Mouse (Mus musculus) heart, embryonic 16.5 days (tissue): ENCODE data around the gene Il7r. TPM values are rescaled to one million over a fixed set of nuclear protein-coding genes. Genes with fewer than 3 reads are reported as not detected.

Experiments used
- ATAC-seq: fragments of 200-750 bp; cut with Nextera tagmentation; replicated peaks from 2 replicates; pipeline ENCODE4 v1.8.0; 2017; ENCODE audit warnings: moderate number of reproducible peaks; ENCODE audit not compliant: insufficient read depth, low FRiP score; ENCODE audit errors: extremely low read depth
- H3K27ac ChIP-seq: fragments of 300-500 bp; sonication (generic); 2 replicates; pipeline ENCODE4 v1.5.1; 2014; ENCODE audit warnings: mild to moderate bottlenecking, low read length, control low read depth, moderate library complexity
- H3K27me3 ChIP-seq: fragments of 300-500 bp; sonication (generic); 2 replicates; pipeline ENCODE4 v1.6.1; 2014; ENCODE audit warnings: low read length, mixed read lengths; ENCODE audit not compliant: control insufficient read depth, insufficient read depth
- H3K36me3 ChIP-seq: fragments of 300-500 bp; sonication (generic); 2 replicates; pipeline ENCODE4 v1.6.1; 2014; ENCODE audit not compliant: control insufficient read depth, insufficient read depth
- H3K4me1 ChIP-seq: fragments of 300-500 bp; sonication (generic); 2 replicates; pipeline ENCODE4 v1.6.1; 2014; ENCODE audit warnings: low read length, mixed read lengths; ENCODE audit not compliant: control insufficient read depth, insufficient read depth
- H3K4me2 ChIP-seq: fragments of 300-500 bp; sonication (generic); 2 replicates; pipeline ENCODE4 v1.6.1; 2014; ENCODE audit warnings: low read depth, mild to moderate bottlenecking, control low read depth, low read length
- H3K4me3 ChIP-seq: fragments of 300-500 bp; sonication (generic); 2 replicates; pipeline ENCODE4 v1.5.1; 2014; ENCODE audit warnings: mild to moderate bottlenecking, control low read depth, low read length
- H3K9ac ChIP-seq: fragments of 300-500 bp; sonication (generic); 2 replicates; pipeline ENCODE4 v1.6.1; 2014; ENCODE audit warnings: low read length, control low read depth
- H3K9me3 ChIP-seq: fragments of 300-500 bp; sonication (generic); replicated peaks from 2 replicates; pipeline ENCODE4 v1.6.1; 2016; ENCODE audit warnings: low read length; ENCODE audit not compliant: control insufficient read depth
- WGBS: fragments of 180-500 bp; shearing (Covaris S2); extraction: QIAGEN DNeasy Blood & Tissue Kit; methylation state at CpG from one replicate; pipeline ENCODE4 v1.1.7; 2014; 5-methylcytosine and 5-hydroxymethylcytosine counted together
- polyA plus RNA-seq: library from polyadenylated mRNA; unstranded; fragments of >200 nt; fragmentation: Nextera tagmentation; extraction: Ambion mirVana; gene quantifications from 2 replicates; pipeline ENCODE4 v1.2.1, GENCODE M21; 2015

The Il7r gene
- polyA plus RNA-seq, 1 experiment from 2014 or later = 3.1 TPM

DNA sequence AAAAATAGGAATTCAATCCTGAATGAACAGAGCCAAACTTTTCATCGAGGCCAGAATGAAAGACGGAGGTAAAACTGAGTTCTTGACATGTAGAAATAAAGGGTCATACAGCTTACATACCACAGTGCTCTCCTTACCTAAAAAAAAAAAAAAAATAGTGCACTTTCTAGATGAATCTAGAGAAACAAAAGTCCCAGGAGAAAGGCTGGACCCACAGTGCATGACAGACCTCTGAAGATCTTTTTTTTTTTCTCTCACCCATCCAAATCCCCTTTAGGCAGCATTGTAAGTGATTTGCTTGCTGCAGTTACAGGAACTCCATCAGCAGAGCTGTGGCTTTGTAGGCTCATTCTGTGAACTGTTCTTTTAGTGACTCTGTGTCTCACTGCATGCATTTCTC, 19.0 kb upstream of the Il7r start:
- 77% methylated on average over 2 of the region's 2 CpGs for WGBS
- ATAC-seq = no peak

DNA sequence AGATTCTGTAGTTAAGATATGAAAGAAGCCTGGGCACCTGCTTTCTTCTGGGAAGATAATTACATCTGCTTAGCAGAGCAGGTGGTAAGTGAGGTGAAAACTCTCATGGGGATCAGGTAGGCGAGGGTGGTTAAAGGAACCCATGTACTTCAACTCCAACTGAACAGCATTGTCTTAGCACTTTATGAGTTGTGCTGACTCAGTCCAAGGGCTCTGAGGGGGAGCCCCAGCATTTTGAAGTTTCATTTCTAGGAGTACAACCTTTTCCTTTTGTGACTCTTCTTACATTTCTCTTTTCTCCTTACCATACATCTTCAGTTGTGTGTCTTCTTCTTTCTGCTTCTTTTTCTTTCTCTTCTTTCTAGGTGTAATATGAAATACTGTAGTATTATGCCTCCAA, 5.2 kb upstream of the Il7r start:
- 57% methylated on average over 1 of the region's 1 CpGs for WGBS
- ATAC-seq = no peak
- Histone ChIP-seq H3K9ac (no peak overlapping the region), H3K27ac (no peak overlapping the region), H3K4me3 (no peak overlapping the region), H3K4me1 (no peaks in the 10 kb centered on the region), H3K4me2 (no peak overlapping the region), H3K9me3 (no peaks in the 10 kb centered on the region), H3K36me3 (no peaks in the 10 kb centered on the region), H3K27me3 (no peaks in the 10 kb centered on the region)

More for the DNA sequence above, 19.0 kb upstream of the Il7r start:
- Histone ChIP-seq H3K36me3 (no peaks in the 10 kb centered on the region), H3K27ac (no peak overlapping the region), H3K4me2 (no peak overlapping the region), H3K27me3 (no peaks in the 10 kb centered on the region), H3K9ac (no peak overlapping the region), H3K4me1 (no peaks in the 10 kb centered on the region), H3K4me3 (no peak overlapping the region), H3K9me3 (no peaks in the 10 kb centered on the region)

DNA sequence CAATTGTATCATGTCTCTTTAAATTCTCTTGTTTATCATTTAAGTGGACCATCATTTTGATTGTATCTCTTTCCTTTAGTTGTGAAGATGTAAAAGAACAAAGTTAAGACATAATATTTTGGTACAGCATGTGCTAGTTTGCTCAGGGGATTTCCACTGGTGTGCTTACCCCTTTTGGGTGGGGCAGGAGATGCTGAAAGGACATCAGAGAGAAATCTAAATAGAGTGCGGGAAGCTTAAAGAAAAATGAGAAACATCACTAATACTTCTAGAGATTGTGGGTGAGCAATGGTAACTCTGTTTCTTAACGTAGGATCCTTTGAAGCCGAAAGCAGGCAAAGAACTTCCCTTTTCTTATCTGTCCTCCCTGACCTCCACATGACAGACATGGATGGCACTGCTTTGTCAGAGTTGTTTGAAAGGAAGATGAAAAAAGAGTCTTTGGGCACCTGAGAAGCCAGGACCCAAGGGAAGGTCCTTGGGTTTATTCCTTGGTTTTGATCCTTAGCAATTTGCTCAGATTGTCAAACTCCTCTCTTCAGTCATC, 3.5 kb upstream of the Il7r start:
- no peaks in the 10 kb centered on the region for H3K9me3 ChIP-seq
- no peak overlapping the region for H3K9ac ChIP-seq

DNA sequence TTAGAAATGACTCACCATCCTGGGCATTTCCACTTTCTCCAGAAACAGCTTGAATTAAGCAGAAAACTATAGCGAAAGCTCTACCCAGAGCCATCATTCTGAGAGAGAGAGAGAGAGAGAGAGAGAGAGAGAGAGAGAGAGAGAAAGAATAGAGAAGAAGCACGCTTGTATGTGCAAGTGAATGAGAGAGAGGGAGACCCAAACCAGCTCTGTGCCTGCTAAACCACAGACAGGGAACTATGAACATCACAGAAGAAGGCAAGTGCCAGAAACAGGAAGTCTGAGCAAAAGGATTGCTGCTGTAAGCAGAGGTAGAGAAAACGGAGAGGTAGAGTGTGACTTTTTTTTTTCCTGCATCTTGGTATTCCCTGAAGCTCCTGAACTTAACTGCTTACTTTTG, 330 bp downstream of the Il7r start:
- Histone ChIP-seq H3K9me3 (no peaks in the 10 kb centered on the region), H3K36me3 (no peaks in the 10 kb centered on the region), H3K27me3 (no peaks in the 10 kb centered on the region), H3K4me3 (no peak overlapping the region), H3K9ac (no peak overlapping the region), H3K4me2 (no peak overlapping the region), H3K27ac (no peak overlapping the region), H3K4me1 (peaks cover 4% of the 10 kb centered on the region; the same call in 1 of the 2 replicates)
- ATAC-seq = no peak
- WGBS = 62% methylated on average over 3 of the region's 3 CpGs

More for the DNA sequence above, 3.5 kb upstream of the Il7r start:
- WGBS = 51% methylated on average over 3 of the region's 3 CpGs
- no peak for ATAC-seq
- no peak overlapping the region for H3K4me3 ChIP-seq
- H3K4me1 ChIP-seq = no peaks in the 10 kb centered on the region
- H3K27ac ChIP-seq = no peak overlapping the region
- H3K27me3 ChIP-seq = no peaks in the 10 kb centered on the region
- H3K36me3 ChIP-seq = no peaks in the 10 kb centered on the region
- no peak overlapping the region for H3K4me2 ChIP-seq

DNA sequence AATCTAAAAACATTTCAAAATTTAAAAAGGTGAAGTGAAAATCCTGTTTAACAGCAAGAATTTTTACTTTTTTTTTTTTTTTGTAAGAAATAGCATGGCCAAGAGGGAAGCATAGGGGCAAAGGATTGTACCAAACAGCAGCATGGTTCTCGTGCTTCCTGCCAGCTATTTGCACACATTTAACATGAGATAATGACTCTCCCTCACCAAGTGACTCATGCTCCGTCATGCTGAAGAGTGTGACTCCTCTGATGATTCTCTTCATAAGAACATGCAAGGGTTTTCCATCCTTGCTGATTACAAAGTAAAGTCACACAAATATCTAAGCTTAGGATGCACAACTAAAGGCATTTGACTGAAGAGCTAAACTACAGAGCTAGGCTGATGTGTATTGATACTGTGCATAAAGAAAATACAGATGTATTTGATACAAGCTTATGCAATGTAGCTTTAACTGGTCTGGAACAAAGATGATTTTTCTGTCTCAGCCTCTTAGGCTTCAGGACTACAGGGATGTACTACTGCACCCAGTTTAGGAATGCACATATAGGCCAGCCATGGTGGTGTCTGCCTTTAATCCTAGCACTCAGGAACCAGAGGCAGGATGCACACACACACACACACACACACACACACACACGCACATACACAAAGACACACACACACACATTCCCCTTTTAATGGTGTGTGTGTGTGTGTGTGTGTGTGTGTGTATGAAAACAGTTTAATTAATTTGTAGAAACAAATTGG, 1.6 kb downstream of the Il7r start:
- peak overlapping the region; percentile 18; the same call in 1 of the 2 replicates for H3K4me3 ChIP-seq
- 46% methylated on average over 3 of the region's 3 CpGs for WGBS
- no peak overlapping the region for H3K9ac ChIP-seq
- no peak overlapping the region for H3K4me2 ChIP-seq
- no peak overlapping the region for H3K27ac ChIP-seq
- peaks cover 7% of the 10 kb centered on the region for H3K4me1 ChIP-seq
- no peak for ATAC-seq
- no peaks in the 10 kb centered on the region for H3K36me3 ChIP-seq
- H3K9me3 ChIP-seq = no peaks in the 10 kb centered on the region
- H3K27me3 ChIP-seq = no peaks in the 10 kb centered on the region

DNA sequence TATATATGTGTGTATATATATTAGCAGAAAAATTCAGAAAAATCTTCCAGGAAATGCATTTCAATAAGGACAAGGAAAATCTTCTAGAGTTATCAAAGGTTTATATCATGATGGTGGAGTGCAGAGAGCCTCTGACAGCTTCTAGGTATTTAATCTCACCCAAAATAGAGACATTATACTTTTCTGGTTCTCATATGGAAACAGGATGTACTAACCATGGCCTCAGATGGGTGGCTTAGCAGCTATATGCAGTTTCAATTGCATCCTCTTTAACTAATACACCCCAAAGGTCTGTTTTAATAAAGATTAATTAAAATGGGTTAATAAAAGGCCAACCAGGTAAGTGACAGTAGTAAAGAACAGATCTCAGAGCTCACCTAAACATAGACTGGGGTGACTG, 3.6 kb downstream of the Il7r start:
- H3K4me3 ChIP-seq = no peak overlapping the region
- H3K4me1 ChIP-seq = peaks cover 8% of the 10 kb centered on the region
- H3K36me3 ChIP-seq = no peaks in the 10 kb centered on the region
- no peak overlapping the region for H3K27ac ChIP-seq
- H3K9ac ChIP-seq = no peak overlapping the region
- H3K9me3 ChIP-seq = no peaks in the 10 kb centered on the region
- no peak overlapping the region for H3K4me2 ChIP-seq
- no peaks in the 10 kb centered on the region for H3K27me3 ChIP-seq
- no peak for ATAC-seq

DNA sequence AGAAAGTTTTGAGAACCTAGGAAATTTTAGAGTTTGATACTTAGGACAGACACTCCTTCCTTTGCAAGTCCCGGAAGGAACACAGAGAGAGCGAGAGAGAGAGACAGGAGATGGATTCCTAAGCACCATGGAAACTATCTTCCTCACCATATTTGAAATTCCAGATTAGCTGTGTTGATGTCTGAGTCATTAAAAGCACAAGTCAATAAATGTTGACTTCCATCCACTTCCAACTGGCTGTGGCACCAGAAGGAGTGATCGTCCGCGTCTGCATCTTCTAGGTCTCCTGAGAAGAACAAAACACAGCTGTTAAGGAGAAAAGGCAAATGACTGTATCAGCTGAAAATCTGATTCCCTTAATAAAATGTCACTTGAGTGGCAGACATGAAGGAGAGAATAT, 5.1 kb downstream of the Il7r start:
- WGBS = 45% methylated on average over 5 of the region's 5 CpGs
- Histone ChIP-seq H3K9me3 (no peaks in the 10 kb centered on the region), H3K27ac (peak overlapping the region; percentile 10; the same call in 1 of the 2 replicates), H3K36me3 (no peaks in the 10 kb centered on the region), H3K9ac (no peak overlapping the region), H3K4me3 (no peak overlapping the region), H3K4me1 (peaks cover 8% of the 10 kb centered on the region), H3K4me2 (no peak overlapping the region), H3K27me3 (no peaks in the 10 kb centered on the region)
- no peak for ATAC-seq

DNA sequence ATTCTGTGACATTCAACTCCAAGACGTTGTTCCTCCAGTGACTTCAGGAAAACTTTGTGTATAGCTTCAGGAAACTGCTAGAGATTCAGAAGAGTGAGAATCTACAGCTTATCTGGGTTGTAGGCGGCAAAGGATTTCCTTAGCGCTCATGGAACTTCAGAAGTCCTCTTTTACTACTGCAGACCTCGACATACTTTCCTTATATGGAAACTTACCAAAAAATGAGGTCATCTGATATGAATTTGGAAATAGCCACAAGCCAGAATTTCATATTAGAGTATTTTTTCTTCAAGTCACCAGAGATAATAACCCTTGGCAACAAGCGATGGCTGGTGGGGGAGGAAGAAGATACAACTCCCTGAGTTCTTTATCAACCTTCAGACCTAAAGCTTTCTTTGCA, 6.0 kb downstream of the Il7r start:
- no peak overlapping the region for H3K4me3 ChIP-seq
- H3K9me3 ChIP-seq = no peaks in the 10 kb centered on the region
- peak overlapping the region; percentile 62 for H3K27ac ChIP-seq
- WGBS = 49% methylated on average over 5 of the region's 5 CpGs
- peak; percentile 32; the same call in 1 of the 2 replicates for ATAC-seq
- no peaks in the 10 kb centered on the region for H3K36me3 ChIP-seq
- H3K9ac ChIP-seq = no peak overlapping the region
- no peaks in the 10 kb centered on the region for H3K27me3 ChIP-seq
- peaks cover 8% of the 10 kb centered on the region for H3K4me1 ChIP-seq
- H3K4me2 ChIP-seq = no peak overlapping the region

DNA sequence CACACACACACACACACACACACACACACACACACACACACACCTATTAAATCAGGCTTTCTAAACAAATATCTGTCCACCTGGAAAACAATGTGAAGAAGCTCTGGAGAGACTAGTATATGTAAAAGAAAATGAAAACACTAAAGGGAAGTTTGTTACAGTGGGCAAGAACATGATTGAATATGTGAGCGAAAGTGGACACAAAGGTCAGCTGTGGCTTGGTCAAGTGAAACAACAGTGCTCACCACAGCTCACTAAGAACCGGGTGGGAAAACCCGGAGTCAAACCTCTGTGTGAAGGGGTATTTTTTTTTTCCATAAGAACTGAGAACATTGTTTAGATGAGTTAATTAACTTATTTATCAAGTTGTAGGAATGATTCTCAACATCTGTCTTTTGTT, 6.9 kb downstream of the Il7r start:
- Histone ChIP-seq H3K9ac (no peak overlapping the region), H3K4me3 (no peak overlapping the region), H3K36me3 (no peaks in the 10 kb centered on the region), H3K4me2 (no peak overlapping the region), H3K9me3 (no peaks in the 10 kb centered on the region), H3K27ac (no peak overlapping the region), H3K4me1 (peaks cover 8% of the 10 kb centered on the region), H3K27me3 (no peaks in the 10 kb centered on the region)
- no peak for ATAC-seq
- WGBS = 91% methylated on average over 3 of the region's 3 CpGs
